Mouse (Mus musculus): Measurements from ENCODE around the gene Ccdc93.

Ccdc93 gene

GRCm38 (mm10) chr1:121447216-121447615, 16.4 kb downstream of the Ccdc93 start:
- no peak for DNase-seq (ENCODE audit: low read depth, low spot score)

DNA sequence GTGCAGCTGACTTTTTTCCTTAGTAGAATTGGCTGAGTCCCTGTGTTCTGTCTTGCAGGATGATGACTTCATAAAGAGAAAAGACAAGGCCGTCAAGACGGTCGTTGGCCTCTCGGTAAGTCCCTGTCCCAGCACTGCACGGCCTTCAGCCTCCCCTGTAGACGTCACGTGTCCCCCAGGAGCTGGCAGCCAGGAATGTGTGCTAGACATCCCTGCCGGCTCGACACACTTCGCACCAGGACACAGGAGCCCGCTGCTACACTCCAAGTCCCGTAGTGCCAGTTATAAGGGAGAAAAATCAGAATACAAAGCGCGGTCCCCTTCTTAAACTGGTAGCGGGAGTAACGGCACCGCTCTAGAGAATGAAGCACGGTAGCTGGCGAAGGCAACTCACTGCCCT, 17.3 kb downstream of the Ccdc93 start:
- no peak for DNase-seq (ENCODE audit: low read depth, low spot score)

GRCm38 (mm10) chr1:121451009-121451408, 20.2 kb downstream of the Ccdc93 start:
- no peak for DNase-seq (ENCODE audit: low read depth, low spot score)

GRCm38 (mm10) chr1:121452498-121452897, 21.6 kb downstream of the Ccdc93 start:
- no peak for DNase-seq (ENCODE audit: low read depth, low spot score)

DNA sequence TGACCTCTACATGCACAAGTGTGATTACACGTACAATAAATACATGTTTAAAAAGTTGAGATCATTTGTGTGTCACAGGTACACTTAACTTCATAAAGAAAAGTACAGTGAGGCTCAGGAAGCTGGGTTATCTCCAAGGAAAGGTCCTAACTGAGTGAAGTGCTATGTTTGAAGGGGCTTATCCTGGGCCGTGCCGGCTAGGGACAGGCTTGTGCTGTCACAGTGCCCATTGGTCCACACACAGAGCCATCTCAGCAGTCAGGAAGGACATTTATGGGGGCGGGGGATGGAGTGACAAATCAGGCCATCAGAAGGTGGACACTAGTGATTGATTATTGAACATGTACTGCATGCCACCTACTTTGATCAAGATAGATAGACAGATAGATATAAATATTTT, 22.2 kb downstream of the Ccdc93 start:
- no peak for DNase-seq (ENCODE audit: low read depth, low spot score)

DNA sequence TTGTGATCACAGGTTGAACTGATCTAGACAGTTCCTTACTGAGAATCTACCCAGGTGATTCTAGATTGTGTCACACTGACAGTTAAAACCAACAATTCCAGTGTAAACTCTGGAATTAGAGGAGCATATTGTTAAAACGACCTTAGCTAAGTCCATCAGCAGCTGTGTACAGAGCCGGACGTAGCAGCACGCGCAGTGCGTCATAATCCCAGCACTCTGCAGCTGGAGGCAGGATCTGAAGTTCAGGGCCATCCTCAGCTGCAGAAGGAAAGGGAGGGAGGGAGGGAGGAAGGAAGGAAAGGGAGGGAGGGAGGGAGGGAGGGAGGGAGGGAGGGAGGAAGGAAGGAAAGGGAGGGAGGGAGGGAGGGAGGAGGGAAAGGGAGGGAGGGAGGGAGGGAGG, 24.1 kb downstream of the Ccdc93 start:
- DNase-seq (ENCODE audit: low read depth, low spot score): no peak

DNA sequence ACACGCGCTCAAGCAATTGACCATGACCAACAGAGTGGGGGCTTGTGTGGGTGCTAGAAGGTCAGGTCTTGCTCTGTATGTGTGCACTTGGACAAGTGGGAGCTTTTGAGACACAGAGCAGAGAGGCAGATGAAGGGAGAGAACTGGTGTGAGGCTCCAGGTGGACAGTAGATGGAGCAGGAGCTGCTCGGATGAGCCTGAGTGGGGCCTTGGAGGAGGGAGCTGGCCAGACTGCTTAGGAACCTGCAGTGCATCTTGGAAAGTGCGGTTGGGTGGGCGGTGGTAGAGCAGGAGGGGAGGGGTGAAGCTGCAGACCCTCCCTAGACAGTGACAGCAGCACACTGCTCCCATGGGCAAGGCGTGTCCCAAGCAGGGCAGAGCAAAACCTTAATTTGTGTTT, 29.2 kb downstream of the Ccdc93 start:
- DNase-seq (ENCODE audit: low read depth, low spot score): peak; percentile 10

GRCm38 (mm10) chr1:121461895-121462294, 31.0 kb downstream of the Ccdc93 start:
- DNase-seq (ENCODE audit: low read depth, low spot score): no peak

DNA sequence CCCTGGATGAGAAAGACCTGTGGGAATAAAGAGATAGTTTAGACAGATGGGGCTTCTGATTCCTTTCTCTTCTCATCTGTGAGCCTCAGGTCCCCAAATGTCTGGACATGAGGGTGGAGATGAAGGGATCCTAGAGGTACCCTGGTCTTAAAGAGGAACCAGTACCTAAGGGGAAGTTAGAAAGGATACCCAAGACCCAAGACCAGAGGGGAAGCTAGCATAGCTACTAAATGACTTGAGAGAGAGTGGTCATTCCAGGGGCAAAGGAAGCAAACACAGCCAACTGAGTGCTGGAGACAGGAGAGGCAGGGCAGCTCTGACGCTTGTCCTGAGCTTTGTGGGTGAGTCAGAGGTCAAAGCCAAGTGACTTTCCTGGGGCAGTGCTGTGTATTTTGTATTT, 31.8 kb downstream of the Ccdc93 start:
- DNase-seq (ENCODE audit: low read depth, low spot score): no peak

DNA sequence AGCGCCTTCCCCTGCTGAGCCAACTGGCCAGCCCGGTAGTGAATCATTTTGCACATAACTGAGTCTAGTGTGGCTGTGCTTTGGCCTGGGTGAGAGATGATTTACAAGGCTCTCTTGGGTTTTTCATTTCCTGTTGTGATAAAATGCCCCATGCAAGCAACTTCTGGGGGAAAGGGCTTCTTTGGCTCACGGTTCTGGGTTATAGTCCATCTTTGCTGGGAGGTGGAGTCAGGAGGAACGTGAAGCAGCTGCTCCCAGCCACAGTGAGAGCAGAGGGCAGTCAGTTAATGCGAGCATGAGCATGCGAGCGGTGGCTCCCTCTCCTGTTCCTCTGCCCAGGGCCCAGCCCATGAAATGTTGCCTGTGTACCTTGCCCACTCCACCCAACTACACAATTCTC, 33.0 kb downstream of the Ccdc93 start:
- no peak for DNase-seq (ENCODE audit: low read depth, low spot score)

DNA sequence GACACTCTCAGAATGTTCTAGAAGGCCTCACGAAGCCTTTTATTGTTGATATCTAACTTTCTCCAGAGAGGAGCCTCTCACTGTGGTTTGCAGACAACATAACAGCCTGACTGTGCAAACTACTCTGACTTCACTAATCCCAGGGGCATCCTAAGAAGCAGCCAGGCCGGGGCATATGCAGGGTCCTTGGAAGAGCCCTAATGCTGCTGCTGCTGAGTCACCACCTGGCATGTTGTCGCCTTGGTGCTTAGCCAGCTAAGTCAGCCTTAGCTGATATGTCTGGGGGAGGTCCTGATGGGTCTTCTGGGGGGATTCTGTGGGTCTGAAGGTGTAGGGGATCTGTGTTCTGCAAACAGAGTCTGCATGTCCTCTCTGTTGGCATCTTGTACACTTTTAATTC, 35.4 kb downstream of the Ccdc93 start:
- DNase-seq (ENCODE audit: low read depth, low spot score): no peak

GRCm38 (mm10) chr1:121468271-121468670, 37.4 kb downstream of the Ccdc93 start:
- no peak for DNase-seq (ENCODE audit: low read depth, low spot score)

- DNase-seq (ENCODE audit: low read depth, low spot score): no peak
Observed at GRCm38 (mm10) chr1:121471503-121471902, 40.7 kb downstream of the Ccdc93 start.

GRCm38 (mm10) chr1:121477716-121478115, 46.9 kb downstream of the Ccdc93 start:
- no peak for DNase-seq (ENCODE audit: low read depth, low spot score)

- DNase-seq (ENCODE audit: low read depth, low spot score): no peak
Observed at GRCm38 (mm10) chr1:121478284-121478980, 47.6 kb downstream of the Ccdc93 start.

- no peak for DNase-seq (ENCODE audit: low read depth, low spot score)
Observed at GRCm38 (mm10) chr1:121479403-121479802, 48.6 kb downstream of the Ccdc93 start.

DNA sequence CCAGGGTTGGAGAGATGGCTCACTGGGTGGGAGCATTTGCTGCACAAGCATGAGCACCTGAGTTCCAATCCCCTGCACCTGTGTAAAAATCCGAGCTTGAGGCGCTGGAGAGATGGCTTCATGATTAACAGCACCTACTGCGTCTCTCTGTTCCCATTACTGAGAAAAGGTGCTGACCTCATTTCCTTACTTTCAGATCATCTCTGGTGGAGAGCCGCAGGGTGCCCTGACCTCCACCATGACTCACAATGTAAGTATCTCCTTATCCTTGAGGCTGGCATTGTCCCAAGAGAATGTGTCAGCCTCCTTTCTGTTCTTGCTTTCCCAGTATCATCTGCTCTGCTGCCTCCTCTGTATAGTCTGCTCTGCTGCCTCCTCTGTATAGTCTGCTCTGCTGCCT, 52.2 kb downstream of the Ccdc93 start:
- no peak for DNase-seq (ENCODE audit: low read depth, low spot score)

DNA sequence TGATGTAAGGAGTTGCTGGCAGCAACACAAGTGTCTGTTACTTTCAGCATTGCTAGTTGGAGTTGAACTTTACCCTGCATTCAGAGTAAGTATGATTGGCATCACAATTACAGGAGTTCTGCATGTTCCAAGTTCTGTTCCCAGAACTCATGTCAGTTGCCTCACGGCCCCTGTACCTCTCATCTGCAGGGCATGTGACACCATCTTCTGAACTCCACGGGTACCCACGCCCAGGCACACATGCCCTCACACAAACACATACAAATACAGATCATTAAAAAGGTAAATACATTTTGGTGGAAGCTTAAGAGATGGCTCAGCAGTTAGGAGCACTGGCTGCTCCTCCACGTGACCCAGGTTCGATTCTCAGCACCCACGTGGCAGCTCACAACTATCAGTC, 56.0 kb downstream of the Ccdc93 start:
- no peak for DNase-seq (ENCODE audit: low read depth, low spot score)

DNA sequence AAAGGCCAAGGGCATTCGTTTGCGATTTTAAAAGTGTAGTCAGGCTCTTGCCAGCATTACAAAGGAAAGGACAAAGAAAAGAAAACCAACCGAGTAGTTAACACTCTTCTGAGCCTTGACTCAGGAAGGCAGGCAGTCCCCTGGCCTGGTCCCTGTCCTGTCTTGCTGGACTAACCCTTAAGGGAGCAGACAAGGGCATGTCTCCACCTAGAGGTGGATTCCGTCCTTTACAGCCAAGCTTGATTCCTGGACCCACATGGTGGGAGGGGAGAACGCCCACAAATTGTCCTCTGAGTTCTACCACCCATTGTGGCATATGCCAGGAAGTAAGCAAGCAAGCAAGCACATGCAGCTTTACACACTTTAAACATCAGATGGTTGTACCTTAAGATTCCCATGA, 59.4 kb downstream of the Ccdc93 start:
- peak; percentile 51 for DNase-seq (ENCODE audit: low read depth, low spot score)

- DNase-seq (ENCODE audit: low read depth, low spot score): no peak
Observed at GRCm38 (mm10) chr1:121497093-121497492, 66.2 kb downstream of the Ccdc93 start.

GRCm38 (mm10) chr1:121508729-121509128, 77.9 kb downstream of the Ccdc93 start:
- no peak for DNase-seq (ENCODE audit: low read depth, low spot score)

DNA sequence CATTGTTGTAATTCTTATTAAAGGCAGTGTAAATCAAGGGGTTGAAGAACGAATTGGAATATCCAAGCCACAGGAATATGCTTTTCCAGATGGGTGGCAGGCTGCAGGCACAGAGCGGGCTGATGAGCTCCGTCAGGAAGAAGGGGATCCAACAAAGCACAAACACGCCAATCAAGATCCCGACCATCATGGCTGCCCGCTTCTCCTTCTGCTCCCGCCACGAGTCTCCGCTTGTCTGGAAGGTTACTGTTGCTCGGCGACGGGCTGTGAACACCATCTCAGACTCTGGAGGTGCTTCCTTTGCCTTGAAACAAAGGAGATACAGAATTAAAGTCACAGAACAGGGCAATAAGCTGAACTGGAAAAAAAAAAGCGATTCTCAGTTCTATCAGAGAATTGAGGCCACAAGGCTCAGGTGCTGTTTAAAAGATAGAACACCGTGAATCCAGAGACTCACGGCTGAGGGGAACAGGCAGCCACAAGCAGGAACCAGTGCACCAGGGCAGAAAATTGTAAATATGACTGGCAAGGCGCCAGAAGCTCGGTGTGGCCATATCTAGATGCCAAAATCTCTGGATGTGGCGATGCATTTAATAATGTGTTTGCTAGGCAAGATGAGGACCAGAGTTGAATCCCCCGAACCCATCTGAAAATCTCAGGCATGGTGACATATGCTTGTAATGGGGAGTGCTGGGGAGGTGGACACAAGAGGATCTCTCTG, 79.7 kb downstream of the Ccdc93 start:
- peak; percentile 21 for DNase-seq (ENCODE audit: low read depth, low spot score)

DNA sequence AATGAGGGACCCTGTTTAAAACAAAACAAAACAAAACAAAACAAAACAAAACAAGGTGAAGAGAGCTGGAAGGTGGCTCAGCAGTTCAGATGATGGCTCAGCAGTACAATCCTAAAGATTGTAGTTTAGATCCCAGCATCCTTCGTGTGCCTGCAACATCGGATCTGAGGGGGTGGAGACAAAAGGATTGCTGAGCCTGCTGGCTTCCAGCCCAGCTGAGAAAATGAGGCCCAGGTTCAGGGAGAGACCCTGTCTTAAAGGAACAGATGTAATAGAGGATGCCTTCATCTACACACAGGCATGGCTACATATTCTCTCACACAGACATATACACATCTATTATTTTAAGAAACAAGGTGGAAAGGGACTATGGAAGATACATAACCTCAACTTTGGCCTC, 80.3 kb downstream of the Ccdc93 start:
- DNase-seq (ENCODE audit: low read depth, low spot score): no peak
